Mouse (Mus musculus) R1 (cell line): ENCODE measurements at regions not wholly inside any gene's neighbourhood (a gene's known extent, or its start where the extent isn't known, plus 50 kb on each side); places are given as distances from the start of the nearest gene placed in this dataset.

Source experiments
- DNase-seq: peaks from one replicate; pipeline ENCODE4 v3.0.0-alpha.2; 2018; ENCODE audit warnings: low read depth, low spot score

DNA sequence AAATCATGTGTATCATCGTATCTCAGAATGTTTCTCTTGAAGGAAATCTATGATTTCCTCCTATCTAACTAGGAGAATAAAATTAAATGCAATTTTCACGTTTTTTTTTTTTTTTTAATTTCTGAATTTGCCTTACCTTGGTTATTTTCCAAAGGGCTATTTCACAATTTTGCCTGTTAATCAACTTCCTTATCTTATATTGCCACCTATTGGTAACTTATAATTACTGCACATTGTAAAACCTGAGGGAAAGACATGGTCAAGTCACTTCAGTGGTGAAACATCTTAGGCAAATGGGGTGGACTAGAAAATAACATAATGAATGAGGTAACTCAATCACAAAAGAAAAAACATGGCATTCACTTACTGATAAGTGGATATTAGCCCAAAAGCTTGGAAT is 232.0 kb downstream of the Nap1l3 start:
- peak; percentile 3 for DNase-seq
